Mouse (Mus musculus): ENCODE results near the gene Galm. TPM values are rescaled to one million over a fixed set of nuclear protein-coding genes. Genes with fewer than 3 reads are reported as not detected.
A peak's percentile ranks its signal among the peaks of the same experiment; 100 is the strongest.
"Not testable (repeated sequence)": the region's sequence is repeated elsewhere in the genome, so short reads cannot be mapped to it uniquely, and the experiment has no call there.

Galm gene
- polyA plus RNA-seq, 1 experiment from 2014 or later: 7.5 TPM

- Histone ChIP-seq H3K4me1 (ENCODE audit: control insufficient read depth, insufficient read depth, low read length) (no peaks in the 10 kb centered on the region), H3K36me3 (ENCODE audit: control insufficient read depth, insufficient read depth, low read length) (peaks cover 23% of the 10 kb centered on the region), H3K27me3 (ENCODE audit: control insufficient read depth, insufficient read depth, low read length) (no peaks in the 10 kb centered on the region), H3K4me2 (no peak overlapping the region), H3K9ac (ENCODE audit: low read depth, low read length) (no peak overlapping the region), H3K4me3 (ENCODE audit: low read depth, low read length) (no peak overlapping the region), H3K27ac (ENCODE audit: low read depth, low read length) (no peak overlapping the region), H3K9me3 (replicated peaks; ENCODE audit: control insufficient read depth, low read length) (no peaks in the 10 kb centered on the region)
- no peak for ATAC-seq (replicated peaks; ENCODE audit: insufficient number of reproducible peaks, low FRiP score, low TSS enrichment)
- 89% methylated on average over 3 of the region's 3 CpGs for WGBS (ENCODE audit: insufficient replicate concordance)
These were observed 72.0 kb downstream of the Galm start for GRCm38 (mm10) chr17:80199160-80199778.

GRCm38 (mm10) chr17:80205657-80206056 is 78.4 kb downstream of the Galm start:
- Histone ChIP-seq H3K9ac (ENCODE audit: low read depth, low read length) (peak overlapping the region; percentile 99), H3K4me2 (peak overlapping the region; percentile 87), H3K4me1 (ENCODE audit: control insufficient read depth, insufficient read depth, low read length) (peaks cover 3% of the 10 kb centered on the region; the same call in 1 of the 2 replicates), H3K27me3 (ENCODE audit: control insufficient read depth, insufficient read depth, low read length) (no peaks in the 10 kb centered on the region), H3K9me3 (replicated peaks; ENCODE audit: control insufficient read depth, low read length) (no peaks in the 10 kb centered on the region), H3K4me3 (ENCODE audit: low read depth, low read length) (peak overlapping the region; percentile 80), H3K36me3 (ENCODE audit: control insufficient read depth, insufficient read depth, low read length) (peaks cover 13% of the 10 kb centered on the region), H3K27ac (ENCODE audit: low read depth, low read length) (no peak overlapping the region)
- 17% methylated on average over 5 of the region's 5 CpGs for WGBS (ENCODE audit: insufficient replicate concordance)
- ATAC-seq (replicated peaks; ENCODE audit: insufficient number of reproducible peaks, low FRiP score, low TSS enrichment): no peak

- Histone ChIP-seq H3K27me3 (ENCODE audit: control insufficient read depth, insufficient read depth, low read length) (no peaks in the 10 kb centered on the region), H3K27ac (ENCODE audit: low read depth, low read length) (peak overlapping the region; percentile 99), H3K9me3 (replicated peaks; ENCODE audit: control insufficient read depth, low read length) (no peaks in the 10 kb centered on the region), H3K9ac (ENCODE audit: low read depth, low read length) (peak overlapping the region; percentile 99), H3K36me3 (ENCODE audit: control insufficient read depth, insufficient read depth, low read length) (peaks cover 13% of the 10 kb centered on the region), H3K4me2 (peak overlapping the region; percentile 87), H3K4me3 (ENCODE audit: low read depth, low read length) (peak overlapping the region; percentile 80), H3K4me1 (ENCODE audit: control insufficient read depth, insufficient read depth, low read length) (peaks cover 3% of the 10 kb centered on the region; the same call in 1 of the 2 replicates)
- peak; percentile 67; the same call in 1 of the 2 replicates for ATAC-seq (replicated peaks; ENCODE audit: insufficient number of reproducible peaks, low FRiP score, low TSS enrichment)
- WGBS (ENCODE audit: insufficient replicate concordance): under 1% methylated on average over 35 of the region's 36 CpGs
These were observed 79.0 kb downstream of the Galm start for GRCm38 (mm10) chr17:80206301-80206670.

DNA sequence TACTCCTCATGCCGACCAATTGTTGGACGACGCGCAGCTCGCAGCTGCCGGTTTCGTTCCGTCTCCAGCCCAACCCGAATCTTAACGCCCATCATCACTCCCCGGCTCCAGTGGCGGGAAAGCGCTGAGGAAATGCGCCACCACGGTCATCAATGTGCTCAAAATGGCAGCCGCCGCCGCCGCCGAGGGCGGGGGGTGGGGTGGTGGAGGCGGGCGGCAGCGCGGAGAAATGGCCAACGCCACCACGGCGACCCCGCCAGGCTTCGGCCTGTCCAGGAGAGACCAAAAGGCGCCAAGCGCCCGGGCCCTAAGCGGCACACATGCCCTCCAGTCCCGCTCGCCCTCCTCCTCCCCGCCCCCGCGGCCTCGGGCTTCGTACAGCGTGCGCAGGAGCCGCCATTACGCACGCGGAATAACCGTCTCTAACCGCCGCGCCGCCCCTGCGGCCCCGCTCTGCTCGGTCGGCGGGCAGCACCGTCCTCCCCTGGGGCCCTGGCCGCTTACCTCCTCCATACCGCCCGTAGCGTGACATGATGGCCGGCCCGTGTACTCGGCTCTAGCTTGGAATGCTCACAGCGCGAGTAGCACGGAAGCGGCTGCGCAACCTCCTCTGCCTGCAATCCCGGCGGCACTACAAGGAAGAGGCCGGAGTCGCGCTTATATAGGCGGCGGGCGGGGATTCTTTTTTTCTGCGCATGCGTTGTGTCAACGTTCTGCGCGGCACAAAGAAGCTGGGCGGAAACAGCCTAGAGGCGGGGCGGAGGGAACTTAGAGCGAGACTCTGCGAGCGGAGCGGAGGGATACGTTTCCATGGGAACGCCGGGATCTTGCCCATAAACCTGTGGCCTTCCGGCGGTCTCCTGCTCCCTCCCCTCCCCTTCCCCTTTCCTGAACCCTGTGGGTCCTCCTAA is 79.7 kb downstream of the Galm start, which contains the start of the genes Srsf7 and Ttc39d:
Gene Srsf7 (minus strand): TSS at position 637 of the 911 bp plus-strand sequence.
Gene Ttc39d (plus strand): TSS at position 790 of the 911 bp plus-strand sequence.
- Histone ChIP-seq H3K27me3 (ENCODE audit: control insufficient read depth, insufficient read depth, low read length) (no peaks in the 10 kb centered on the region), H3K9me3 (replicated peaks; ENCODE audit: control insufficient read depth, low read length) (no peaks in the 10 kb centered on the region), H3K27ac (ENCODE audit: low read depth, low read length) (peak within 1 kb of the TSS; percentile 99), H3K4me3 (ENCODE audit: low read depth, low read length) (peak within 1 kb of the TSS; percentile 80), H3K36me3 (ENCODE audit: control insufficient read depth, insufficient read depth, low read length) (peaks cover 10% of the 10 kb centered on the region), H3K4me1 (ENCODE audit: control insufficient read depth, insufficient read depth, low read length) (peaks cover 3% of the 10 kb centered on the region; the same call in 1 of the 2 replicates), H3K4me2 (peak within 1 kb of the TSS; percentile 87), H3K9ac (ENCODE audit: low read depth, low read length) (peak within 1 kb of the TSS; percentile 99)
- peak; percentile 92 for ATAC-seq (replicated peaks; ENCODE audit: insufficient number of reproducible peaks, low FRiP score, low TSS enrichment)
- WGBS (ENCODE audit: insufficient replicate concordance): under 1% methylated on average over 92 of the region's 95 CpGs

GRCm38 (mm10) chr17:80213998-80214397 is 86.7 kb downstream of the Galm start:
- 86% methylated on average over 4 of the region's 4 CpGs for WGBS (ENCODE audit: insufficient replicate concordance)
- H3K36me3 ChIP-seq (ENCODE audit: control insufficient read depth, insufficient read depth, low read length); H3K27ac ChIP-seq (ENCODE audit: low read depth, low read length); H3K4me2 ChIP-seq; H3K27me3 ChIP-seq (ENCODE audit: control insufficient read depth, insufficient read depth, low read length); H3K4me1 ChIP-seq (ENCODE audit: control insufficient read depth, insufficient read depth, low read length); H3K9me3 ChIP-seq (replicated peaks; ENCODE audit: control insufficient read depth, low read length); ATAC-seq (replicated peaks; ENCODE audit: insufficient number of reproducible peaks, low FRiP score, low TSS enrichment); H3K9ac ChIP-seq (ENCODE audit: low read depth, low read length); H3K4me3 ChIP-seq (ENCODE audit: low read depth, low read length): not testable (repeated sequence)

DNA sequence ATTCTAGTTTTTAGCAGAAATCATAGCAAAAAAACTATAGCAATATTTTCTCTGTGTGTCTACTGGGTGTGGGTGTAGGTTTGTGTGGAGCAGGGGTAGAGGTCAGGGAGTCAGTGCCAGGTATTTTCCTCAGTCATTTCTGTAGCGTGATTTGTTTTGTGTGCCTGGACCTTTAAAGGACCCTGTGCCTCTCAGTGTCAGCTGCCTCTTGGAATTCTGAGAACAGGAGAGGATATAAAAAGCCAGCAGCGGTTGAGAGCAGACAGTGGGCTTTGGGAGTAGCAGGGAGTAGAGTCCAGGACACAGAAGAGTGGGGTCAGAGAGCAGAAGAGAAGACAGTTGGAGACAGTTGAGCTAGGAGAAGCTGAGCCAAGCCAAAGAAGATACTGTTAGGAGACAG is 92.9 kb downstream of the Galm start:
- no peak overlapping the region for H3K27ac ChIP-seq (ENCODE audit: low read depth, low read length)
- no peaks in the 10 kb centered on the region for H3K27me3 ChIP-seq (ENCODE audit: control insufficient read depth, insufficient read depth, low read length)
- H3K4me3 ChIP-seq (ENCODE audit: low read depth, low read length): no peak overlapping the region
- no peak overlapping the region; the same call in 1 of the 2 replicates for H3K9ac ChIP-seq (ENCODE audit: low read depth, low read length)
- WGBS (ENCODE audit: insufficient replicate concordance): 40% methylated on average over 2 of the region's 2 CpGs
- no peak overlapping the region for H3K4me2 ChIP-seq
- H3K9me3 ChIP-seq (replicated peaks; ENCODE audit: control insufficient read depth, low read length): no peaks in the 10 kb centered on the region
- no peak for ATAC-seq (replicated peaks; ENCODE audit: insufficient number of reproducible peaks, low FRiP score, low TSS enrichment)
- 0 out of 2 replicates have a peak, but pooled peaks cover 3% of the 10 kb centered on the region for H3K4me1 ChIP-seq (ENCODE audit: control insufficient read depth, insufficient read depth, low read length)
- H3K36me3 ChIP-seq (ENCODE audit: control insufficient read depth, insufficient read depth, low read length): no peaks in the 10 kb centered on the region

DNA sequence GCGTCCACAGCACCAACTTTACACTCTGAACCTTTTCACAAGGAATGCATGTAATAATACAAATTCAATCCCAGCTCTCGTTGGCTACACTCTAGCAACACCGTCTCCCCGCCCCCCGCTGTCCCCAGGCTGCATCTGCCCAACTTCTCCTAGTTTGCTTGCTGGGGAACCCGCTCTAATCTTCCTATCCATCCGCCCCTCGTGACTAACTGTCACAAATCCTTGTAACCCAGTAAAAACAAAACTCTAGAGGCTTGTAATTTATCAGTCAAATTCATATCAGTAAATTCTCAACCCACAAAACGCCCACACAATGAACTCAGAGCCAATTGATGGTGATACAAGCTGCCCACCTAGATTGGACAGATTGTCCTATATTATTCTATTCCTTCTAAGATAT is 93.9 kb downstream of the Galm start:
- Histone ChIP-seq H3K36me3 (ENCODE audit: control insufficient read depth, insufficient read depth, low read length) (no peaks in the 10 kb centered on the region), H3K27me3 (ENCODE audit: control insufficient read depth, insufficient read depth, low read length) (no peaks in the 10 kb centered on the region), H3K4me3 (ENCODE audit: low read depth, low read length) (no peak overlapping the region), H3K27ac (ENCODE audit: low read depth, low read length) (no peak overlapping the region), H3K9ac (ENCODE audit: low read depth, low read length) (no peak overlapping the region), H3K4me1 (ENCODE audit: control insufficient read depth, insufficient read depth, low read length) (0 out of 2 replicates have a peak, but pooled peaks cover 3% of the 10 kb centered on the region), H3K9me3 (replicated peaks; ENCODE audit: control insufficient read depth, low read length) (no peaks in the 10 kb centered on the region), H3K4me2 (no peak overlapping the region)
- no peak for ATAC-seq (replicated peaks; ENCODE audit: insufficient number of reproducible peaks, low FRiP score, low TSS enrichment)
- 70% methylated on average over 9 of the region's 9 CpGs for WGBS (ENCODE audit: insufficient replicate concordance)

DNA sequence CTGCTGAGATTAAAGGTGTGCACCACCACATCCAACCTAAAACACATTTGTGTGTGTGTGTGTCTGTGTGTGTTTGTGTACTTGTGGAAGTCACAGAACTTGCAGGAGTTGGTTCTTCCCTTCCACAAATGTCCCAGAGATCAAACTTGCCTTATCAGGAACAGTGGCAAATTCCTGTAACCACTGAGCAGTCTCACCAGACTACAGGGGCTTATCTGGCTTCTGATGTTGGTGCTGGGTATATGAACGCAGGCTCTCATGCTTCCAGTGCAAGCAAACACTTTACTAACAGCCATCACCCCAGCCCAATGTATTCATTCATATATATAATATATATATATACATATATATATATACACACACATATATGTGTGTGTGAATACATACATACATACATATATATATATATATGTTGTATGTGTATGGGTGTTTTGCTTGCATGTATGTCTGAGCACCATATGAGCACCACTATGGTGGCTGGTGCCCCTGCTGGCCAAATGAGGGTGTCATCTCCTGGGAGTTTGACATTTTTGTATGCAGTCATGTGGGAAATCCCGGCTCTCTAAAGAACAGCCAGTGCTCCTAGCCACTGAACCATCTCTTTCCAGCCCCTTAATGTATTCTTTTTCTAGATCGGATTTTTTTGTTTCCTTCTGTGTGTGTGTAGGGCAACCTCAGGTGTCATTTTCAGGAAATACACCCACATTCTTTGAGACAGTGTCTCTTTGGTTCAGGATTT is 94.8 kb downstream of the Galm start:
- Histone ChIP-seq H3K4me1 (ENCODE audit: control insufficient read depth, insufficient read depth, low read length) (0 out of 2 replicates have a peak, but pooled peaks cover 3% of the 10 kb centered on the region), H3K36me3 (ENCODE audit: control insufficient read depth, insufficient read depth, low read length) (no peaks in the 10 kb centered on the region), H3K9me3 (replicated peaks; ENCODE audit: control insufficient read depth, low read length) (no peaks in the 10 kb centered on the region), H3K27me3 (ENCODE audit: control insufficient read depth, insufficient read depth, low read length) (no peaks in the 10 kb centered on the region), H3K4me2 (no peak overlapping the region), H3K9ac (ENCODE audit: low read depth, low read length) (no peak overlapping the region), H3K27ac (ENCODE audit: low read depth, low read length) (no peak overlapping the region), H3K4me3 (ENCODE audit: low read depth, low read length) (no peak overlapping the region)
- WGBS (ENCODE audit: insufficient replicate concordance): 59% methylated on average over 3 of the region's 3 CpGs
- no peak for ATAC-seq (replicated peaks; ENCODE audit: insufficient number of reproducible peaks, low FRiP score, low TSS enrichment)
